Mouse (Mus musculus) kidney, postnatal 0 days (tissue): ENCODE results near the gene Mob3b. TPM values are rescaled to one million over a fixed set of nuclear protein-coding genes. Genes with fewer than 3 reads are reported as not detected.

Source experiments
- ATAC-seq: fragments of 200-750 bp; cut with Nextera tagmentation; replicated peaks from 2 replicates; pipeline ENCODE4 v1.8.0; 2017; ENCODE audit warnings: low read depth, moderate number of reproducible peaks, moderate TSS enrichment, moderate library complexity; ENCODE audit not compliant: low FRiP score
- DNase-seq: peaks from one replicate; pipeline ENCODE4 v3.0.0-alpha.2; 2016; ENCODE audit warnings: low spot score
- H3K27ac ChIP-seq: fragments of 300-500 bp; sonication (generic); 2 replicates; pipeline ENCODE4 v1.5.1; 2014; ENCODE audit warnings: mild to moderate bottlenecking
- H3K27me3 ChIP-seq: fragments of 300-500 bp; sonication (generic); 2 replicates; pipeline ENCODE4 v1.6.1; 2014; ENCODE audit warnings: low read length, mixed read lengths; ENCODE audit not compliant: insufficient read depth
- H3K36me3 ChIP-seq: fragments of 300-500 bp; sonication (generic); 2 replicates; pipeline ENCODE4 v1.6.1; 2014; ENCODE audit warnings: low read length, mixed read lengths; ENCODE audit not compliant: insufficient read depth
- H3K4me1 ChIP-seq: fragments of 300-500 bp; sonication (generic); replicated peaks from 2 replicates; pipeline ENCODE4 v1.6.1; 2014; ENCODE audit warnings: antibody characterized with exemption, low read length, mixed read lengths; ENCODE audit not compliant: insufficient read depth
- H3K4me2 ChIP-seq: fragments of 300-500 bp; sonication (generic); 2 replicates; pipeline ENCODE4 v1.6.1; 2014; ENCODE audit warnings: mild to moderate bottlenecking, low read length, moderate library complexity, mixed read lengths
- H3K4me3 ChIP-seq: fragments of 300-500 bp; sonication (generic); replicated peaks from 2 replicates; pipeline ENCODE4 v1.5.1; 2014; ENCODE audit warnings: low read depth, low read length
- H3K9ac ChIP-seq: fragments of 300-500 bp; sonication (generic); 2 replicates; pipeline ENCODE4 v1.6.1; 2014; ENCODE audit warnings: low read depth, low read length
- H3K9me3 ChIP-seq: fragments of 300-500 bp; sonication (generic); replicated peaks from 2 replicates; pipeline ENCODE4 v1.6.1; 2016; ENCODE audit warnings: low read length, inconsistent platforms, mixed read lengths
- CTCF ChIP-seq: IDR thresholded peaks from 2 replicates; pipeline ENCODE4 v1.5.1; 2016; ENCODE audit warnings: antibody characterized with exemption, low read depth, mild to moderate bottlenecking, moderate library complexity
- WGBS: fragments of 180-500 bp; shearing (Covaris S2); extraction: QIAGEN DNeasy Blood & Tissue Kit; methylation state at CpG from one replicate; pipeline ENCODE4 v1.1.7; 2014; 5-methylcytosine and 5-hydroxymethylcytosine counted together
- polyA plus RNA-seq: library from polyadenylated mRNA; unstranded; fragments of >200 nt; fragmentation: Nextera tagmentation; extraction: Ambion mirVana; gene quantifications from 2 replicates; pipeline ENCODE4 v1.2.1, GENCODE M21; 2015

Mob3b gene
- polyA plus RNA-seq, 1 experiment from 2014 or later = 13.1 TPM

DNA sequence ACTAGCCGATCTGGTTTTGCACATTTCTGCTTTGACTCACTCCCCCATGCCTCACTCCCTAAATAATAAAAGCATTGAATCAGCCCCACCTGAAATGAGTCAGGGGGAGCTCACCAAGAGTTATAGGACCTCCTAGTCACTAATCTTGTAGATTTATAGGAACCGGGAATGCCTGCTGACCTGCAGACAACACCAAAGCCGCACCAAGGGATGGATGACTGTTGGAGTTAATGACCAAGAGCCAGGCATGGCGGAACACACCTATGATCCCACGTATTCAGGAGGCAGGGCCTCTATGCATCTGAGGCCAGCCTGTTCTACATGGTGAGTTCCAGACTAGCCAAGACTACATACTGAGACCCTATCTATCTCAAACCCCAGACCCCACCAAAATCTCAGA is 34.2 kb downstream of the Mob3b start:
- ATAC-seq (peak; percentile 63), DNase-seq (peak; percentile 83)
- no peaks in the 10 kb centered on the region for H3K9me3 ChIP-seq
- 32% methylated on average over 5 of the region's 5 CpGs for WGBS
- no peak overlapping the region for H3K9ac ChIP-seq
- no peak overlapping the region for H3K4me3 ChIP-seq
- TF ChIP-seq CTCF = no peak
- peaks cover 11% of the 10 kb centered on the region for H3K4me1 ChIP-seq
- H3K27ac ChIP-seq = no peak overlapping the region
- H3K27me3 ChIP-seq = no peaks in the 10 kb centered on the region; the same call in 1 of the 2 replicates
- H3K4me2 ChIP-seq = no peak overlapping the region
- H3K36me3 ChIP-seq = no peaks in the 10 kb centered on the region

DNA sequence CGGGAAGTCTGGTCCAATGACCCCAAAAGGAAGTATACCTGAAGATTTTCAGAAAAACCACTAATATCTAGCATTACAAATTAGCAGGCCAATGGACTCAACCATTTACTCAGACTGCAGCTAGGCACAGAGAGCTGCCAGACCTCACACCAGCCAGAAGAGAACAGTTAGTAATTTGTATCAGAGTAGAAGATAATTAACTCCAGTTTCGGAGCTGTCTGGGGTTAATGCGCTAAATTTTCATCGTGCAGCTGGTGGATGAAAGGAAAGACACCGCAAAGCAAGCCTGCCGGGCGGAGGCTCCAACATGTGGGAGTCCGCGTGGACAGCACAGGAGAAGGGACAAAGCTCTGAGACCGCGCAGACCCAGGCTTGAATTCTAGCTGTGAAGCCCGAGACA is 36.2 kb downstream of the Mob3b start:
- DNase-seq (no peak), ATAC-seq (no peak)
- H3K36me3 ChIP-seq = no peaks in the 10 kb centered on the region
- no peaks in the 10 kb centered on the region; the same call in 1 of the 2 replicates for H3K27me3 ChIP-seq
- H3K4me1 ChIP-seq = peaks cover 11% of the 10 kb centered on the region
- no peak overlapping the region for H3K4me2 ChIP-seq
- H3K27ac ChIP-seq = no peak overlapping the region
- 45% methylated on average over 12 of the region's 12 CpGs for WGBS
- no peak overlapping the region for H3K9ac ChIP-seq
- no peak for TF ChIP-seq CTCF
- no peak overlapping the region for H3K4me3 ChIP-seq
- no peaks in the 10 kb centered on the region for H3K9me3 ChIP-seq

DNA sequence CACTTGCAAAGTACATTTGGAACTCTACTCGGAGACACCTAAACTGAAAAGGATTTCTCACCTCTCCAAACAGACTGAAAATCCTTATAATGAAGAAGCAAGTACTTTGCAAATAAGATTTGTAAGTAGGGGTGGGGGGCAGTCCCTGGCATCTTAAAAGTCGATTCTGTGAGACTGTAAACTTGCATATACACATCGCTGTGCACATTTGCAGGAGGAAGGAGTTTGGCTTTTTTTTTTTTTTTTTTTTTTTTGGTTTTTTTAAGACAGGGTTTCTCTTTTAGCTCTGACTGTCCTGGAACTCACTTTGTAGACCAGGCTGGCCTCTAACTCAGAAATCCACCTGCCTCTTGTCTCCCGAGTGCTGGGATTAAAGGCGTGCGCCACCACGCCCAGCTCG is 36.7 kb downstream of the Mob3b start:
- no peak for TF ChIP-seq CTCF
- no peaks in the 10 kb centered on the region for H3K9me3 ChIP-seq
- ATAC-seq = no peak
- H3K27ac ChIP-seq = no peak overlapping the region
- H3K4me2 ChIP-seq = no peak overlapping the region
- H3K4me1 ChIP-seq = peaks cover 8% of the 10 kb centered on the region; the same call in 1 of the 2 replicates
- H3K4me3 ChIP-seq = no peak overlapping the region
- WGBS = 83% methylated on average over 8 of the region's 8 CpGs
- no peaks in the 10 kb centered on the region; the same call in 1 of the 2 replicates for H3K27me3 ChIP-seq
- H3K36me3 ChIP-seq = no peaks in the 10 kb centered on the region
- no peak for DNase-seq
- no peak overlapping the region for H3K9ac ChIP-seq

DNA sequence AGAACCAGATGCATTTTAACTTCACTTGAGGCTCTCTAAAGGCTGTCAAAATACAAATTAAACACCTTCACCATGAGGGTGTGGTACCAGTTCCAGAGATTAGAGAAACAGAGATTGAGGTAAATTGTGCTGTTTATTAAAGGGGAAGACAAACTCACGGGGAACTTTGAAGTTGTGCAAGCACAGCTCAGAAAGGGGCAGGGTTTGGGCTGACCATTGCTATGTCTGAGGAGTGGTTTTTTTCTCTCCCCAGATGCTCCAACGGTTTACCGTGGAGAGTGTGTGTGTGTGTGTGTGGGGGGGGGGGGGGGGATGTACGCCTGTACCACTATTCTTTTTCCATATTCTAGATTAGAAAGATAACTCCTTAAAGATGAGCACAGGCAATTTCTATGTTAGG is 37.1 kb downstream of the Mob3b start:
- WGBS = 65% methylated on average over 4 of the region's 4 CpGs
- H3K9ac ChIP-seq = no peak overlapping the region
- H3K27ac ChIP-seq = no peak overlapping the region
- ATAC-seq (no peak), DNase-seq (no peak)
- H3K4me2 ChIP-seq = no peak overlapping the region
- H3K9me3 ChIP-seq = no peaks in the 10 kb centered on the region
- TF ChIP-seq CTCF = no peak
- H3K4me1 ChIP-seq = peaks cover 4% of the 10 kb centered on the region; the same call in 1 of the 2 replicates
- no peak overlapping the region for H3K4me3 ChIP-seq
- no peaks in the 10 kb centered on the region for H3K36me3 ChIP-seq
- H3K27me3 ChIP-seq = no peaks in the 10 kb centered on the region; the same call in 1 of the 2 replicates

DNA sequence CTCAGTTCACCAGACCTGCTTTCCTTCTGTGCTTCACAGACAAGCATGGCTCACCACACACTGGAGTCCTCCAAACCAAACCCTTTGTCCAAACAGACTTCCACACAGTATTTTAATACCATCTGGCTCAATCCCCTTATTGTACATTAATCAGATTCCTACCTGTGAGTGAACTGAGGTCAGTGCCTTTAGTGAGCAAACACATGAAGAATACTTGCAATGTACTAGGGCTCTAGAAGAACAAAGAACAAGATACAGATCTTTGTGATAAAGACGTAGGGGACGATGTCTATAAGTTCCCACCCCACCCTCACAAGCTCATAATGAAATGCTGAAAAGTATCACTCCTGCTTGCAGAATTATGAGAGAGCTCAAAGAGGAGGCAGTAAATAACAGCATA is 38.4 kb downstream of the Mob3b start:
- ATAC-seq (no peak), DNase-seq (no peak)
- TF ChIP-seq CTCF = no peak
- H3K27me3 ChIP-seq = no peaks in the 10 kb centered on the region; the same call in 1 of the 2 replicates
- 0 out of 2 replicates have a peak, but pooled peaks cover 4% of the 10 kb centered on the region for H3K4me1 ChIP-seq
- H3K4me3 ChIP-seq = no peak overlapping the region
- no peak overlapping the region for H3K4me2 ChIP-seq
- 74% methylated on average over 2 of the region's 2 CpGs for WGBS
- no peaks in the 10 kb centered on the region for H3K9me3 ChIP-seq
- H3K36me3 ChIP-seq = no peaks in the 10 kb centered on the region
- H3K9ac ChIP-seq = no peak overlapping the region
- no peak overlapping the region for H3K27ac ChIP-seq

DNA sequence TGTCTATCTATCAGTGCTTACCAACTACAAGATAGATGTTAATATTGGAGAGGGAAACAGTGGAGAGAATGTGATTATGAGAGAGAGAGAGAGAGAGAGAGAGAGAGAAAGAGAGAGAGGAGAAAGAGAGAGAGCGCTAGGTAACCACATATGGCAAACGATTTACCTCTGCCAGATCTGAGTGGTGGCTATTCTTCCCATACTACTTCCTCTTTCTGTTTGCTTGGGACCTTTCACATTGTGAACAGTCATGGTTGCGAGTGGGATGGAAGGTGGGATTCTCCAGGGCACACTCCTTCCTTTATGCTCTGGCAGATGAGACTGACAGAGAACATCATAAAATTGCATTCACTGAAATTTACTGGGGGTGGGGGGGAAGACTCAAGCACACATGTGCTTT is 40.1 kb downstream of the Mob3b start:
- Histone ChIP-seq H3K27me3 (no peaks in the 10 kb centered on the region), H3K4me3 (no peak overlapping the region), H3K4me2 (no peak overlapping the region), H3K36me3 (no peaks in the 10 kb centered on the region), H3K9me3 (no peaks in the 10 kb centered on the region), H3K4me1 (peaks cover 7% of the 10 kb centered on the region), H3K9ac (no peak overlapping the region), H3K27ac (no peak overlapping the region)
- WGBS = 89% methylated on average over 3 of the region's 3 CpGs
- no peak for TF ChIP-seq CTCF
- DNase-seq (no peak), ATAC-seq (no peak)

DNA sequence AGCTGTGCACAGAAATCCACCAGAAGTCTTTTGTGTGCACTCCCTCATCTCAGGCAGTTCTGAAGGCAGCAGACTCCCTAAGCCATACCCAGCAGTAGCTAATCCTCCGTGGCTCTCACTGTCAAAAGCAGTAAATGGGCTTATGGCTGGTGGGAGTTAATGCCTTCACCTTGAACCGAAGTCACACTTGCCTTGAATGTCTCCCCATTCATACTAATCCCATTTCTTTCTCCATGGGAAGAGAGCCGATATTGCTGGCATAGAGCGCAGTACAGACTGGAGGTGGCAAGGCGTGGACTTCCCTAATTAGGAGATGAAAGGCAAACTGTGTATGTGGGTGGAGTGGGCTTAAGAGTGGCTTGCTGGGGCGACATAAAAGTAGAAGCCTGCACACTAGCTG is 41.4 kb downstream of the Mob3b start:
- no peak overlapping the region for H3K4me3 ChIP-seq
- no peaks in the 10 kb centered on the region for H3K27me3 ChIP-seq
- H3K9ac ChIP-seq = no peak overlapping the region
- WGBS = 67% methylated on average over 6 of the region's 6 CpGs
- DNase-seq = no peak
- TF ChIP-seq CTCF = no peak
- peaks cover 7% of the 10 kb centered on the region for H3K4me1 ChIP-seq
- no peak for ATAC-seq
- H3K4me2 ChIP-seq = no peak overlapping the region
- H3K27ac ChIP-seq = no peak overlapping the region
- H3K36me3 ChIP-seq = no peaks in the 10 kb centered on the region
- no peaks in the 10 kb centered on the region for H3K9me3 ChIP-seq
